Mouse (Mus musculus) forebrain, postnatal 0 days (tissue): ENCODE data around the gene Cacnb2. TPM values are rescaled to one million over a fixed set of nuclear protein-coding genes. Genes with fewer than 3 reads are reported as not detected.

ENCODE experiments used
- ATAC-seq: fragments of 200-750 bp; cut with Nextera tagmentation; 2 replicates; pipeline ENCODE4 v1.8.0; 2017; ENCODE audit warnings: mild to moderate bottlenecking, moderate library complexity
- DNase-seq: peaks from one replicate; pipeline ENCODE4 v3.0.0-alpha.2; 2015
- H3K27ac ChIP-seq: fragments of 300-500 bp; sonication (generic); 2 replicates; pipeline ENCODE4 v1.5.1; 2014; ENCODE audit warnings: low read depth, mild to moderate bottlenecking, antibody characterized with exemption, low read length, moderate library complexity, mixed read lengths
- H3K27me3 ChIP-seq: fragments of 300-500 bp; sonication (generic); 2 replicates; pipeline ENCODE4 v1.6.1; 2014; ENCODE audit warnings: mild to moderate bottlenecking, low read length, mixed read lengths; ENCODE audit not compliant: insufficient read depth
- H3K36me3 ChIP-seq: fragments of 300-500 bp; sonication (generic); 2 replicates; pipeline ENCODE4 v1.6.1; 2014; ENCODE audit warnings: mild to moderate bottlenecking, moderate library complexity; ENCODE audit not compliant: insufficient read depth
- H3K4me1 ChIP-seq: fragments of 300-500 bp; sonication (generic); 2 replicates; pipeline ENCODE4 v1.6.1; 2014; ENCODE audit warnings: antibody characterized with exemption; ENCODE audit not compliant: insufficient read depth
- H3K4me2 ChIP-seq: fragments of 300-500 bp; sonication (generic); 2 replicates; pipeline ENCODE4 v1.6.1; 2014; ENCODE audit warnings: low read depth, mild to moderate bottlenecking, moderate library complexity
- H3K4me3 ChIP-seq: fragments of 300-500 bp; sonication (generic); 2 replicates; pipeline ENCODE4 v1.5.1; 2014; ENCODE audit warnings: low read depth, low read length, mixed read lengths
- H3K9ac ChIP-seq: fragments of 300-500 bp; sonication (generic); 2 replicates; pipeline ENCODE4 v1.6.1; 2014; ENCODE audit warnings: mild to moderate bottlenecking
- H3K9me3 ChIP-seq: fragments of 300-500 bp; sonication (generic); 2 replicates; pipeline ENCODE4 v1.6.1; 2016; ENCODE audit warnings: low read length
- CTCF ChIP-seq: sonication (generic); IDR thresholded peaks from 2 replicates; pipeline ENCODE4 v1.5.1; 2016; ENCODE audit warnings: antibody characterized with exemption, control low read depth, low read depth
- WGBS: fragments of 180-500 bp; shearing (Covaris S2); extraction: QIAGEN DNeasy Blood & Tissue Kit; methylation state at CpG from one replicate; pipeline ENCODE4 v1.1.7; 2014; 5-methylcytosine and 5-hydroxymethylcytosine counted together
- polyA plus RNA-seq: library from polyadenylated mRNA; unstranded; fragments of >200 nt; fragmentation: Nextera tagmentation; extraction: Ambion mirVana; gene quantifications from 2 replicates; pipeline ENCODE4 v1.2.1, GENCODE M21; 2015
- total RNA-seq: library from RNA; depleted of rRNA; stranded (reverse); fragments of >200 nt; gene quantifications from 2 replicates; pipeline ENCODE4 v1.2.3, GENCODE M21; 2014

The Cacnb2 gene
- total and polyA plus RNA-seq, 2 experiments from 2014 or later = 4.8 to 20.4 TPM

GRCm38 (mm10) chr2:14629814-14630492 is 27.1 kb downstream of the Cacnb2 start:
- H3K27ac ChIP-seq = no peak overlapping the region
- no peak overlapping the region for H3K4me2 ChIP-seq
- no peaks in the 10 kb centered on the region for H3K9me3 ChIP-seq
- no peak for TF ChIP-seq CTCF
- 85% methylated on average over 9 of the region's 9 CpGs for WGBS
- H3K4me1 ChIP-seq = no peaks in the 10 kb centered on the region
- DNase-seq = no peak
- H3K9ac ChIP-seq = no peak overlapping the region
- no peak overlapping the region for H3K4me3 ChIP-seq
- no peaks in the 10 kb centered on the region for H3K27me3 ChIP-seq
- ATAC-seq = peak; percentile 43; the same call in 1 of the 2 replicates
- H3K36me3 ChIP-seq = no peaks in the 10 kb centered on the region

DNA sequence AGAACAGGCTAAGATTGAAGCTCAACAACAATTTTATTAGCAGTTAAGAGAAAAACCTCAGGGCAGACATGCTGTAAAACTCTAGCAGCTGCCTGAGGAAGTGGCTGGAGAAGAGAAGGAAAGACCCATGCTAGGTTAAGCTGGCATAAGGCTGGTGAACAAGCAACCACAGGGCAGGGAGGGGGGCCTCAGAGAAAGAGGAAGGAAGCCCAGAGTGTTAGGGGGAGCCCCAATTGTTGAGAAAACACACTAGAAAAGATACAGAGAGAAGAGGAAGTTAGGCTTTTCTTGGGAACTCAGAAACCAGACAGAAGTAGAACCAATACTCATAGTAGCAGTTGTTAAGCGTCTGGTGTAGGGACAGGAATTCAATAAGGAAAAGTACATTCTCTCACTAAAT is 28.7 kb downstream of the Cacnb2 start:
- H3K9ac ChIP-seq = no peak overlapping the region
- no peak overlapping the region for H3K4me3 ChIP-seq
- no peak overlapping the region for H3K4me2 ChIP-seq
- no peaks in the 10 kb centered on the region for H3K9me3 ChIP-seq
- WGBS = 88% methylated on average over 1 of the region's 1 CpGs
- H3K27me3 ChIP-seq = no peaks in the 10 kb centered on the region
- no peak for TF ChIP-seq CTCF
- DNase-seq (no peak), ATAC-seq (no peak)
- no peak overlapping the region for H3K27ac ChIP-seq
- H3K36me3 ChIP-seq = no peaks in the 10 kb centered on the region
- H3K4me1 ChIP-seq = no peaks in the 10 kb centered on the region

- no peaks in the 10 kb centered on the region for H3K4me1 ChIP-seq
- H3K4me3 ChIP-seq = no peak overlapping the region
- DNase-seq (no peak), ATAC-seq (no peak)
- H3K36me3 ChIP-seq = no peaks in the 10 kb centered on the region
- no peaks in the 10 kb centered on the region for H3K9me3 ChIP-seq
- no peak overlapping the region for H3K27ac ChIP-seq
- TF ChIP-seq CTCF = no peak
- 91% methylated on average over 2 of the region's 2 CpGs for WGBS
- H3K4me2 ChIP-seq = no peak overlapping the region
- H3K27me3 ChIP-seq = no peaks in the 10 kb centered on the region
- no peak overlapping the region for H3K9ac ChIP-seq
Observed at GRCm38 (mm10) chr2:14633202-14633601, 30.3 kb downstream of the Cacnb2 start.

- Histone ChIP-seq H3K4me2 (no peak overlapping the region), H3K27ac (no peak overlapping the region), H3K4me3 (no peak overlapping the region), H3K4me1 (0 out of 2 replicates have a peak, but pooled peaks cover 3% of the 10 kb centered on the region), H3K27me3 (no peaks in the 10 kb centered on the region), H3K36me3 (no peaks in the 10 kb centered on the region), H3K9ac (no peak overlapping the region), H3K9me3 (no peaks in the 10 kb centered on the region)
- no peak for DNase-seq
- no peak for ATAC-seq
- no peak for TF ChIP-seq CTCF
- 93% methylated on average over 4 of the region's 4 CpGs for WGBS
Observed at GRCm38 (mm10) chr2:14639266-14639665, 36.4 kb downstream of the Cacnb2 start.

- TF ChIP-seq CTCF = no peak
- Histone ChIP-seq H3K9ac (no peak overlapping the region), H3K27ac (no peak overlapping the region), H3K4me1 (0 out of 2 replicates have a peak, but pooled peaks cover 3% of the 10 kb centered on the region), H3K4me3 (no peak overlapping the region), H3K36me3 (no peaks in the 10 kb centered on the region), H3K9me3 (no peaks in the 10 kb centered on the region), H3K4me2 (no peak overlapping the region), H3K27me3 (no peaks in the 10 kb centered on the region)
- DNase-seq (no peak), ATAC-seq (no peak)
- 81% methylated on average over 6 of the region's 6 CpGs for WGBS
Observed at GRCm38 (mm10) chr2:14639877-14640276, 37.0 kb downstream of the Cacnb2 start.

GRCm38 (mm10) chr2:14641040-14641439 is 38.2 kb downstream of the Cacnb2 start:
- Histone ChIP-seq H3K27me3 (no peaks in the 10 kb centered on the region), H3K9me3 (no peaks in the 10 kb centered on the region), H3K4me1 (0 out of 2 replicates have a peak, but pooled peaks cover 3% of the 10 kb centered on the region), H3K4me3 (no peak overlapping the region), H3K36me3 (no peaks in the 10 kb centered on the region), H3K4me2 (no peak overlapping the region), H3K9ac (no peak overlapping the region), H3K27ac (peak overlapping the region; percentile 42)
- 20% methylated on average over 2 of the region's 2 CpGs for WGBS
- DNase-seq (peak; percentile 71), ATAC-seq (peak; percentile 88)
- no peak for TF ChIP-seq CTCF

- Histone ChIP-seq H3K9ac (no peak overlapping the region), H3K4me3 (no peak overlapping the region), H3K36me3 (no peaks in the 10 kb centered on the region), H3K27ac (no peak overlapping the region), H3K27me3 (no peaks in the 10 kb centered on the region), H3K9me3 (no peaks in the 10 kb centered on the region), H3K4me2 (no peak overlapping the region), H3K4me1 (no peaks in the 10 kb centered on the region)
- TF ChIP-seq CTCF = no peak
- 78% methylated on average over 2 of the region's 2 CpGs for WGBS
- no peak for ATAC-seq
- DNase-seq = no peak
Observed at GRCm38 (mm10) chr2:14651268-14651667, 48.4 kb downstream of the Cacnb2 start.
